Mouse (Mus musculus): ENCODE data around the gene Zbtb38.

Gene Zbtb38

DNA sequence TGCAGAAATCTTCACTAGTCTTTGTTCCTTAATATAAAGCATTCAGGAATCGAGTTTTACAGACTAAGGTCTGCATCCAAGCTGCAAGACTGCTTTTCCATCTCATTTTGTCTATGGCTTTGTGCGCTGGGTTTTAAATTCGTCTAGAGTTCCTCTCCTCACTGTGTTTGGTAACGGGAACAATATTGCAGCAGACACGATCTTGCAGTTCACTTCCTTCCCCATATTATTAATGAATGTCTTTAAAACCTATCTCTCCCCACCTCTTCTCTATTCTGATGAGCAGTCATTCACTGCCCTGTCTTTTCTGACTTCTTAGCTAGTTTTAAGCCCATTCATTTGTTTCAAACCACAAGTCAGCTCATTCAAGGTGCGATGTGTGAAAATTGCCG, 115.5 kb downstream of the Zbtb38 start:
- no peak for DNase-seq

- DNase-seq, result no peak
These were observed 116.0 kb downstream of the Zbtb38 start for GRCm38 (mm10) chr9:96636423-96637156.

GRCm38 (mm10) chr9:96635899-96636298, 116.7 kb downstream of the Zbtb38 start:
- DNase-seq, result no peak

- no peak for DNase-seq
These were observed 117.5 kb downstream of the Zbtb38 start for GRCm38 (mm10) chr9:96635176-96635575.

DNA sequence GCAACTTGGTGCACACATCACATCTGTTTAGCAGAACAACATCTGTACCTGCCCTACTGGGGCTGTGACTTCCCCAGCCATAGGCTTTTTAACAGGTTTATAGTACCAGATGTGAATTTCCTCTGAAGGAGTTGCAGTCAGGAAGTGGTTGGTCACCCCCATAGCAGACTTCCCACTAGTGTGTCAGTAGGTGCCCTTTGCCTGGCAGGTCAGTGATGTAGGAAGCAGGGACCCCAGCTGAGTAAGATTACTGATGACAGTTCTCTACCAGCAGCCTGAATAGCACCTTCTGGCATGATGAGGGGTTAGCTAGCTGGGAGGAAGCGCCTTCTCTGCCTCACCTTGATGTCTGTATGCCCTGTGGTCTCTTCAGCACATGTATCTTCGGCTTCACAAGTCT, 118.9 kb downstream of the Zbtb38 start:
- no peak for DNase-seq

Data from cerebellum, postnatal 36 days (tissue).